Mouse (Mus musculus) MEL (cell line): ENCODE data around the gene Wars. TPM values are rescaled to one million over a fixed set of nuclear protein-coding genes. Genes with fewer than 3 reads are reported as not detected.

Experiments used
- DNase-seq: peaks from one replicate; pipeline ENCODE4 v3.0.0; 2011; ENCODE audit warnings: low read depth, low spot score
- H3K27ac ChIP-seq: 2 replicates; pipeline ENCODE4 v1.5.1; 2012; ENCODE audit warnings: low read depth, mild to moderate bottlenecking, control low read depth, low read length, moderate library complexity; ENCODE audit not compliant: control insufficient read depth
- H3K27me3 ChIP-seq, 2 experiments: fragments of 150-350 bp in 1 of 2; sonication (generic) in 1 of 2; 2 replicates each; pipeline ENCODE4 v1.6.1; 2012; ENCODE audit warnings: low read length in 2 of 2, mild to moderate bottlenecking in 2 of 2, improper control_type of control experiment in 1 of 2, moderate library complexity in 1 of 2; ENCODE audit not compliant: insufficient read depth in 2 of 2, control insufficient read depth in 1 of 2
- H3K36me3 ChIP-seq, 2 experiments: 2 replicates each; pipeline ENCODE4 v1.6.1; 2012 to 2014; ENCODE audit warnings: low read length in 2 of 2, improper control_type of control experiment in 1 of 2, inconsistent platforms in 1 of 2, mild to moderate bottlenecking in 1 of 2; ENCODE audit not compliant: insufficient read depth in 2 of 2, control insufficient read depth in 1 of 2
- H3K4me1 ChIP-seq, 2 experiments: fragments of 150-350 bp in 1 of 2; sonication (generic) in 1 of 2; 2 replicates each; pipeline ENCODE4 v1.6.1; 2012; ENCODE audit warnings: low read length in 2 of 2, improper control_type of control experiment in 1 of 2, mild to moderate bottlenecking in 1 of 2; ENCODE audit not compliant: insufficient read depth in 2 of 2, control insufficient read depth in 1 of 2
- H3K4me3 ChIP-seq, 2 experiments: fragments of 150-350 bp in 1 of 2; sonication (generic) in 1 of 2; 2 replicates each; pipeline ENCODE4 v1.5.1; 2012; ENCODE audit warnings: low read depth in 2 of 2, low read length in 2 of 2, mild to moderate bottlenecking in 2 of 2, moderate library complexity in 2 of 2, control low read depth in 1 of 2, improper control_type of control experiment in 1 of 2; ENCODE audit not compliant: control insufficient read depth in 1 of 2, insufficient read depth in 1 of 2
- H3K79me2 ChIP-seq: 2 replicates; pipeline ENCODE4 v1.6.1; 2012; ENCODE audit warnings: mild to moderate bottlenecking, low read length, moderate library complexity; ENCODE audit not compliant: control insufficient read depth, poor library complexity, insufficient read depth
- H3K9ac ChIP-seq: 2 replicates; pipeline ENCODE4 v1.6.1; 2012; ENCODE audit warnings: low read depth, mild to moderate bottlenecking, control low read depth, low read length, moderate library complexity; ENCODE audit not compliant: control insufficient read depth, poor library complexity, severe bottlenecking
- H3K9me3 ChIP-seq: fragments of 150-350 bp; sonication (generic); replicated peaks from 2 replicates; pipeline ENCODE4 v1.6.1; 2012; ENCODE audit warnings: mild to moderate bottlenecking, low read length, improper control_type of control experiment, moderate library complexity; ENCODE audit not compliant: insufficient read depth
- BHLHE40 ChIP-seq: IDR thresholded peaks from 2 replicates; pipeline ENCODE4 v1.6.1; 2012; ENCODE audit warnings: low read depth, mild to moderate bottlenecking, inconsistent platforms, low read length, improper control_type of control experiment, borderline replicate concordance
- CHD1 ChIP-seq: IDR thresholded peaks from 2 replicates; pipeline ENCODE4 v1.6.1; 2012; ENCODE audit warnings: low read depth, mild to moderate bottlenecking, inconsistent platforms, low read length, improper control_type of control experiment
- CHD2 ChIP-seq: IDR thresholded peaks from 2 replicates; pipeline ENCODE4 v1.6.1; 2011; ENCODE audit warnings: low read length, improper control_type of control experiment
- CTCF ChIP-seq, 3 experiments: IDR thresholded peaks in 2 of 3; conservative IDR thresholded peaks in 1 of 3; 2 replicates each; pipeline ENCODE4 v1.5.1; 2011 to 2012; ENCODE audit warnings: low read length in 3 of 3, low read depth in 2 of 3, mild to moderate bottlenecking in 2 of 3, improper control_type of control experiment in 1 of 3, inconsistent platforms in 1 of 3, mixed read lengths in 1 of 3, moderate library complexity in 1 of 3; ENCODE audit not compliant: control insufficient read depth in 1 of 3, insufficient read depth in 1 of 3, poor library complexity in 1 of 3, severe bottlenecking in 1 of 3
- E2F4 ChIP-seq: IDR thresholded peaks from 2 replicates; pipeline ENCODE4 v1.6.1; 2011; ENCODE audit warnings: low read depth, low read length, improper control_type of control experiment, borderline replicate concordance
- ELF1 ChIP-seq: IDR thresholded peaks from 2 replicates; pipeline ENCODE4 v1.6.1; 2014; ENCODE audit warnings: low read depth, mild to moderate bottlenecking, inconsistent platforms, low read length, improper control_type of control experiment, moderate library complexity
- EP300 ChIP-seq, 2 experiments: IDR thresholded peaks; 2 replicates each; pipeline ENCODE4 v1.6.1; 2011; ENCODE audit warnings: improper control_type of control experiment in 2 of 2, low read length in 2 of 2, low read depth in 1 of 2, mild to moderate bottlenecking in 1 of 2
- ETS1 ChIP-seq: IDR thresholded peaks from 2 replicates; pipeline ENCODE4 v1.6.1; 2012; ENCODE audit warnings: low read depth, mild to moderate bottlenecking, inconsistent platforms, low read length, improper control_type of control experiment, moderate library complexity
- GATA1 ChIP-seq: IDR thresholded peaks from 2 replicates; pipeline ENCODE4 v1.6.1; 2011; ENCODE audit warnings: low read depth, low read length, improper control_type of control experiment
- HCFC1 ChIP-seq: IDR thresholded peaks from 2 replicates; pipeline ENCODE4 v1.6.1; 2012; ENCODE audit warnings: low read depth, mild to moderate bottlenecking, inconsistent platforms, low read length, improper control_type of control experiment, moderate library complexity
- KAT2A ChIP-seq: conservative IDR thresholded peaks from 2 replicates; pipeline ENCODE4 v1.6.1; 2012; ENCODE audit warnings: low read depth, low read length, improper control_type of control experiment, inconsistent platforms
- MEF2A ChIP-seq: IDR thresholded peaks from 2 replicates; pipeline ENCODE4 v1.6.1; 2014; ENCODE audit warnings: low read depth, mild to moderate bottlenecking, inconsistent platforms, low read length, improper control_type of control experiment; ENCODE audit not compliant: poor library complexity, insufficient replicate concordance, severe bottlenecking; ENCODE audit errors: extremely low read depth
- MXI1 ChIP-seq: IDR thresholded peaks from 2 replicates; pipeline ENCODE4 v1.6.1; 2011; ENCODE audit warnings: mild to moderate bottlenecking, low read depth, low read length, improper control_type of control experiment
- MYB ChIP-seq: IDR thresholded peaks from 2 replicates; pipeline ENCODE4 v1.6.1; 2011; ENCODE audit warnings: mild to moderate bottlenecking, low read depth, low read length, improper control_type of control experiment
- NRF1 ChIP-seq: IDR thresholded peaks from 2 replicates; pipeline ENCODE4 v1.6.1; 2014; ENCODE audit warnings: low read depth, mild to moderate bottlenecking, inconsistent platforms, low read length, improper control_type of control experiment, moderate library complexity; ENCODE audit not compliant: poor library complexity, insufficient read depth, severe bottlenecking
- POLR2AphosphoS2 ChIP-seq: IDR thresholded peaks from 2 replicates; pipeline ENCODE4 v1.6.1; 2011; ENCODE audit warnings: low read length, improper control_type of control experiment
- RAD21 ChIP-seq: IDR thresholded peaks from 2 replicates; pipeline ENCODE4 v1.6.1; 2011; ENCODE audit warnings: mild to moderate bottlenecking, low read depth, low read length, improper control_type of control experiment
- SIN3A ChIP-seq: IDR thresholded peaks from 2 replicates; pipeline ENCODE4 v1.6.1; 2012; ENCODE audit warnings: low read length, improper control_type of control experiment, inconsistent platforms
- SMC3 ChIP-seq: IDR thresholded peaks from 2 replicates; pipeline ENCODE4 v1.6.1; 2011; ENCODE audit warnings: low read depth, low read length, improper control_type of control experiment
- TCF12 ChIP-seq: IDR thresholded peaks from 2 replicates; pipeline ENCODE4 v1.6.1; 2014; ENCODE audit warnings: low read depth, mild to moderate bottlenecking, inconsistent platforms, low read length, improper control_type of control experiment, moderate library complexity
- USF1 ChIP-seq: IDR thresholded peaks from 2 replicates; pipeline ENCODE4 v1.6.1; 2014; ENCODE audit warnings: low read depth, mild to moderate bottlenecking, inconsistent platforms, low read length, improper control_type of control experiment, moderate library complexity
- USF2 ChIP-seq, 2 experiments: IDR thresholded peaks; 2 replicates each; pipeline ENCODE4 v1.6.1; 2011 to 2012; ENCODE audit warnings: improper control_type of control experiment in 2 of 2, low read length in 2 of 2, borderline replicate concordance in 1 of 2, inconsistent platforms in 1 of 2, low read depth in 1 of 2, mild to moderate bottlenecking in 1 of 2; ENCODE audit not compliant: insufficient read depth in 1 of 2
- ZC3H11A ChIP-seq: IDR thresholded peaks from 2 replicates; pipeline ENCODE4 v1.6.1; 2012; ENCODE audit warnings: low read depth, mild to moderate bottlenecking, inconsistent platforms, low read length, improper control_type of control experiment
- ZKSCAN1 ChIP-seq: IDR thresholded peaks from 2 replicates; pipeline ENCODE4 v1.6.1; 2012; ENCODE audit warnings: low read depth, mild to moderate bottlenecking, inconsistent platforms, low read length, improper control_type of control experiment, moderate library complexity
- ZNF384 ChIP-seq: IDR thresholded peaks from 2 replicates; pipeline ENCODE4 v1.6.1; 2012; ENCODE audit warnings: low read depth, mild to moderate bottlenecking, inconsistent platforms, low read length, improper control_type of control experiment
- polyA plus RNA-seq, 2 experiments: library from polyadenylated mRNA; stranded (reverse) in 1 of 2; unstranded in 1 of 2; fragments of >175 nt in 1 of 2; fragments of >200 nt in 1 of 2; gene quantifications; 2 replicates each; pipeline versions ENCODE4 v1.2.1 to v1.2.4; 2012; ENCODE audit warnings: low replicate concordance in 2 of 2, low read depth in 1 of 2; ENCODE audit not compliant: insufficient read length in 2 of 2, insufficient read depth in 1 of 2, missing spikeins in 1 of 2
- total RNA-seq: library from RNA; depleted of rRNA; stranded (reverse); fragments of 300-350 nt; gene quantifications from 2 replicates; pipeline ENCODE4 v1.2.3, GENCODE M21; 2012

Wars gene
- total and polyA plus RNA-seq, 3 experiments = 85.7 to 836 (median 98.4) TPM

DNA sequence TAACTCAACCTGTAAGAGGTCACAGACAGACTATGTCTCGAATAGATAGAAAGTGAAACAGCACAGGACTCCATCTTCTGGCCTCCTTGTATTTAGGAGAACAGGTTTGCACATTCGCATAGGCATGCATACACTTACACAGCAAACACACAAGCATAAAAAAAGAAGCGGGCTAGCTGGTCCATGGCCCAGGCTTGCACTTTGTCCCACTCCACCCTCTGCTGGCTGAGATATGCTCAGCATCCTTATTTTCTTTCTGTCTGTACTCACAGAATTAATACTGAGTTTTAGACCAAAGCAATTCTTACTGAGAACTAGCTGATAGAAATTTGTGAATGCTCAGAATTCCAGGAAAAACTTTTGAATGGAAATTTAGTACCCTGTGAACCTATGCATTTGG is 2.0 kb upstream of the Wars start:
- Histone ChIP-seq H3K27me3 (no peaks in the 10 kb centered on the region), H3K27ac (no peak overlapping the region), H3K79me2 (peaks cover 26% of the 10 kb centered on the region), H3K4me1 (peaks cover 6 to 21% of the 10 kb centered on the region in 2 experiments; a peak in 3 of 4 replicates), H3K4me3 (no peak overlapping the region), H3K36me3 (peaks cover 2 to 24% of the 10 kb centered on the region in 2 experiments; a peak in 3 of 4 replicates), H3K9me3 (no peaks in the 10 kb centered on the region), H3K9ac (no peak overlapping the region)
- peak; percentile 64 for DNase-seq
- TF ChIP-seq POLR2AphosphoS2 (no peak), MYB (no peak), ETS1 (no peak), SMC3 (peak; percentile 62), HCFC1 (no peak), GATA1 (no peak), ZC3H11A (peak; percentile 17; the same call in 1 of the 2 replicates), ELF1 (no peak), KAT2A (no peak), ZNF384 (no peak), TCF12 (no peak), CTCF (IDR thresholded peaks at IDR 0.05 in 2 of 3, conservative IDR thresholded peaks at IDR 0.05 in 1 of 3; ENCODE audit: control insufficient read depth in 1 of 3, insufficient read depth in 1 of 3, low read depth in 2 of 3, low read length in 3 of 3, poor library complexity in 1 of 3, severe bottlenecking in 1 of 3) (peak; percentile 45 to 63 (median 54)), MEF2A (no peak), USF2 (IDR thresholded peaks at IDR 0.05; ENCODE audit: borderline replicate concordance in 1 of 2, insufficient read depth in 1 of 2, low read depth in 1 of 2, low read length in 2 of 2) (no peak), RAD21 (peak; percentile 50), EP300 (IDR thresholded peaks at IDR 0.05; ENCODE audit: low read depth in 1 of 2, low read length in 2 of 2) (no peak)

DNA sequence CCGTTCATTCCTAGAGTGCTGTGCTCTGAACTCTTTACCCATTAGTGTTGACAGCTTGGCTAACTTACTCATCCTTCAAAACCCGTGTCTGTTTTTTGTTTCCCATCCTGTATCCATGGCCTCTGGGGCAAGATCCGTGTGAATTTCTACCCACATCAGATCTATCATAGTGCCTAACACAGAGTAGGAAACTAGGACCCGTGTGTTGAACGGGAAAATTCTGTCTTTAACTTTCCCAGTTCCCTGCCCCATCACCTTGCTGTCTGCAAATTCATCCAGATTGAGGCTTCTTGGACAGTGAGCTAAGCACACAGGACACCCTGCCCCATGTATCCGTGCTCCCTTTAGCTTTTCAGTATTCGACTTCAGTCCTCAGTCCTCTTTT is 450 bp upstream of the Wars start:
- no peak for DNase-seq
- no peak for TF ChIP-seq BHLHE40
- TF ChIP-seq USF1 = no peak
- no peak for TF ChIP-seq CHD1
- no peak for TF ChIP-seq CTCF (IDR thresholded peaks at IDR 0.05 in 2 of 3, conservative IDR thresholded peaks at IDR 0.05 in 1 of 3; ENCODE audit: control insufficient read depth in 1 of 3, insufficient read depth in 1 of 3, low read depth in 2 of 3, low read length in 3 of 3, poor library complexity in 1 of 3, severe bottlenecking in 1 of 3)
- TF ChIP-seq ETS1 = no peak
- TF ChIP-seq EP300 (IDR thresholded peaks at IDR 0.05; ENCODE audit: low read depth in 1 of 2, low read length in 2 of 2) = no peak
- TF ChIP-seq NRF1 = no peak
- no peak for TF ChIP-seq CHD2
- TF ChIP-seq ZKSCAN1 = no peak
- TF ChIP-seq SIN3A = no peak
- no peak for TF ChIP-seq MXI1
- no peak for TF ChIP-seq MYB
- no peak for TF ChIP-seq E2F4
- peak overlapping the region; percentile 89 for H3K9ac ChIP-seq
- H3K4me1 ChIP-seq = peaks cover 6 to 19% of the 10 kb centered on the region in 2 experiments; a peak in 3 of 4 replicates
- peaks cover 29% of the 10 kb centered on the region for H3K79me2 ChIP-seq
- no peaks in the 10 kb centered on the region for H3K9me3 ChIP-seq
- peak overlapping the region; percentile 82 to 84 for H3K4me3 ChIP-seq
- H3K36me3 ChIP-seq = peaks cover 4 to 22% of the 10 kb centered on the region in 2 experiments; a peak in 3 of 4 replicates
- peak overlapping the region; percentile 62 for H3K27ac ChIP-seq
- no peaks in the 10 kb centered on the region for H3K27me3 ChIP-seq
